In genomic region chr2:13237140-13237901, GRCm38 (mm10) we compare ENCODE assay signal across 8 mouse cellular contexts. TPM values are rescaled to one million over a fixed set of nuclear protein-coding genes. Genes with fewer than 3 reads are reported as not detected.
DNase-seq lines count a peak whose midpoint lies in the region; ATAC-seq and TF ChIP-seq lines count a peak whose summit lies in the region.

No protein-coding gene starts in this region.

- H3K9ac ChIP-seq in forebrain, embryonic 16.5 days (replicated peaks; ENCODE audit: low read depth, low read length): no peak overlapping the region
- no peak overlapping the region for H3K9ac ChIP-seq in liver, embryonic 14.5 days (replicated peaks)

- WGBS in forebrain, embryonic 16.5 days: 47% methylated on average over 8 of the region's 8 CpGs
- WGBS in liver, embryonic 14.5 days (ENCODE audit: insufficient replicate concordance): 66% methylated on average over 8 of the region's 8 CpGs

- DNase-seq in adrenal gland, adult (ENCODE audit: inconsistent age in 2 of 2, low spot score in 1 of 2): peak; percentile 35 to 85
- DNase-seq in adrenal gland, postnatal 25 days: no peak
- DNase-seq in CD4-positive, CD25-positive, alpha-beta regulatory T cell, adult 2 months (ENCODE audit: low read depth, low spot score): peak; percentile 84
- DNase-seq in c-Kit-positive CD71-negative TER-119-negative erythroid progenitor cells, embryonic 14.5 days (ENCODE audit: low read depth): peak; percentile 36
- peak; percentile 62 for DNase-seq in kidney, postnatal 10 days
- DNase-seq in liver, embryonic 14.5 days (ENCODE audit: low read depth in 3 of 3, low spot score in 3 of 3): peak; percentile 20 to 37 (median 22)
- DNase-seq in retina, embryonic 14.5 days (ENCODE audit: low spot score): peak; percentile 84

- no peak overlapping the region for H3K4me2 ChIP-seq in forebrain, embryonic 16.5 days (ENCODE audit: low read length)
- no peak overlapping the region for H3K4me2 ChIP-seq in liver, embryonic 14.5 days (ENCODE audit: low read depth)

- no peak overlapping the region for H3K4me3 ChIP-seq in forebrain, embryonic 16.5 days (replicated peaks; ENCODE audit: low read length)
- H3K4me3 ChIP-seq in liver, embryonic 14.5 days (ENCODE audit: insufficient read depth in 1 of 2, low read depth in 2 of 2, low read length in 2 of 2): no peak overlapping the region

- TF ChIP-seq EP300 in liver, embryonic 14.5 days (IDR thresholded peaks at IDR 0.05; ENCODE audit: low read depth): no peak

- H3K27ac ChIP-seq in forebrain, embryonic 16.5 days (ENCODE audit: low read length): no peak overlapping the region
- H3K27ac ChIP-seq in liver, embryonic 14.5 days: no peak overlapping the region

- ATAC-seq in forebrain, embryonic 16.5 days: peak; percentile 70
- 0 out of 2 replicates have a peak, but pooled peaks have one; percentile 15 for ATAC-seq in liver, embryonic 14.5 days (ENCODE audit: insufficient read depth)

- peaks cover 12% of the 10 kb centered on the region for H3K4me1 ChIP-seq in forebrain, embryonic 16.5 days (replicated peaks; ENCODE audit: control insufficient read depth, insufficient read depth, low read length)
- peaks cover 0 to 5% of the 10 kb centered on the region in 2 experiments; a peak in 1 of 4 replicates for H3K4me1 ChIP-seq in liver, embryonic 14.5 days (replicated peaks; ENCODE audit: control insufficient read depth in 2 of 2, insufficient read depth in 2 of 2, low read length in 1 of 2)

- no peaks in the 10 kb centered on the region for H3K9me3 ChIP-seq in forebrain, embryonic 16.5 days (ENCODE audit: control insufficient read depth, low read length)
- no peaks in the 10 kb centered on the region for H3K9me3 ChIP-seq in liver, embryonic 14.5 days (ENCODE audit: control insufficient read depth, low read length)

- no peaks in the 10 kb centered on the region for H3K27me3 ChIP-seq in forebrain, embryonic 16.5 days (replicated peaks; ENCODE audit: control insufficient read depth, insufficient read depth, low read length)
- no peaks in the 10 kb centered on the region for H3K27me3 ChIP-seq in liver, embryonic 14.5 days (ENCODE audit: control insufficient read depth, insufficient read depth, low read length)

- no peaks in the 10 kb centered on the region for H3K36me3 ChIP-seq in forebrain, embryonic 16.5 days (ENCODE audit: control insufficient read depth, insufficient read depth)
- no peaks in the 10 kb centered on the region for H3K36me3 ChIP-seq in liver, embryonic 14.5 days (replicated peaks; ENCODE audit: control insufficient read depth, insufficient read depth, low read depth)

- TF ChIP-seq CTCF in liver, embryonic 14.5 days (IDR thresholded peaks at IDR 0.05; ENCODE audit: low read depth): peak; percentile 76

RNA-seq across cellular contexts. Expression of gene Rsu1, which starts 33.9 kb away (rescaled TPM):
- 68.4 and 75.0 TPM in 2 replicates for total RNA-seq in adrenal gland, postnatal 25 days (2021)
- 54.4 and 61.2 TPM in 2 replicates for polyA plus RNA-seq in forebrain, embryonic 16.5 days (2015; fragmentation: Nextera tagmentation; extraction: Ambion mirVana)
- 42.6 and 47.8 TPM in 2 replicates for polyA plus RNA-seq in liver, embryonic 14.5 days (2012; rRNA removed)
- polyA plus RNA-seq in liver, embryonic 14.5 days (2014; fragmentation: Nextera tagmentation; extraction: Ambion mirVana): 58.5 and 65.2 TPM in 2 replicates
